8 mouse cellular contexts compared by ENCODE assay signal in genomic region chr7:73537228-73537627, GRCm38 (mm10). TPM values are rescaled to one million over a fixed set of nuclear protein-coding genes. Genes with fewer than 3 reads are reported as not detected.
DNase-seq lines count a peak whose midpoint lies in the region; ATAC-seq and TF ChIP-seq lines count a peak whose summit lies in the region.

No protein-coding gene starts in this region.

- H3K36me3 ChIP-seq in heart, embryonic 14.5 days (ENCODE audit: control insufficient read depth, insufficient read depth, low read length) = peaks cover 36% of the 10 kb centered on the region
- H3K36me3 ChIP-seq in G1E (replicated peaks) = peaks cover 32% of the 10 kb centered on the region
- H3K36me3 ChIP-seq in forebrain, postnatal 0 days (ENCODE audit: insufficient read depth) = no peaks in the 10 kb centered on the region

- peak overlapping the region; percentile 80 for H3K9ac ChIP-seq in heart, embryonic 14.5 days (ENCODE audit: low read length)
- H3K9ac ChIP-seq in forebrain, postnatal 0 days = peak overlapping the region; percentile 63

- peak overlapping the region; percentile 43 to 49 for H3K4me3 ChIP-seq in heart, embryonic 14.5 days (ENCODE audit: control insufficient read depth in 1 of 2, insufficient read depth in 1 of 2, low read depth in 1 of 2, low read length in 2 of 2)
- H3K4me3 ChIP-seq in G1E (ENCODE audit: low read depth, low read length) = peak overlapping the region; percentile 68
- H3K4me3 ChIP-seq in forebrain, postnatal 0 days (ENCODE audit: low read depth, low read length) = peak overlapping the region; percentile 49

- no peak for TF ChIP-seq CTCF in G1E (IDR thresholded peaks at IDR 0.05; ENCODE audit: low read depth, low read length)
- TF ChIP-seq CTCF in forebrain, postnatal 0 days (IDR thresholded peaks at IDR 0.05; ENCODE audit: low read depth) = no peak

- no peaks in the 10 kb centered on the region for H3K9me3 ChIP-seq in heart, embryonic 14.5 days (ENCODE audit: control insufficient read depth, low read length)
- H3K9me3 ChIP-seq in G1E (replicated peaks) = no peaks in the 10 kb centered on the region
- H3K9me3 ChIP-seq in forebrain, postnatal 0 days (ENCODE audit: low read length) = no peaks in the 10 kb centered on the region

- peaks cover 3 to 43% of the 10 kb centered on the region in 2 experiments for H3K4me1 ChIP-seq in heart, embryonic 14.5 days (ENCODE audit: control insufficient read depth in 2 of 2, insufficient read depth in 2 of 2, low read length in 2 of 2)
- H3K4me1 ChIP-seq in G1E (ENCODE audit: insufficient read depth, low read depth, low read length) = peaks cover 41% of the 10 kb centered on the region
- H3K4me1 ChIP-seq in forebrain, postnatal 0 days (ENCODE audit: insufficient read depth) = peaks cover 11% of the 10 kb centered on the region

- WGBS in heart, embryonic 14.5 days = 13% methylated on average over 10 of the region's 10 CpGs
- WGBS in forebrain, postnatal 0 days = 11% methylated on average over 10 of the region's 10 CpGs

- H3K27me3 ChIP-seq in heart, embryonic 14.5 days (ENCODE audit: control insufficient read depth, insufficient read depth, low read length) = no peaks in the 10 kb centered on the region
- no peaks in the 10 kb centered on the region for H3K27me3 ChIP-seq in G1E (ENCODE audit: insufficient read depth, low read length)
- H3K27me3 ChIP-seq in forebrain, postnatal 0 days (ENCODE audit: insufficient read depth, low read length) = no peaks in the 10 kb centered on the region

- ATAC-seq in heart, embryonic 14.5 days (ENCODE audit: insufficient number of reproducible peaks, insufficient read depth, low FRiP score, low read depth) = no peak
- no peak for ATAC-seq in G1E (ENCODE audit: extremely low read depth, insufficient number of reproducible peaks, low FRiP score, poor library complexity, severe bottlenecking)
- peak; percentile 9; the same call in 1 of the 2 replicates for ATAC-seq in forebrain, postnatal 0 days
- ATAC-seq in megakaryocyte, adult 5-6 weeks (ENCODE audit: poor library complexity, severe bottlenecking) = 0 out of 2 replicates have a peak, but pooled peaks have one; percentile 1
- ATAC-seq in activated CD4-positive, CD25-positive, alpha-beta regulatory T cell, adult 4 months = no peak

- no peak for DNase-seq in heart, postnatal 4 days
- DNase-seq in G1E (ENCODE audit: low spot score) = no peak
- no peak for DNase-seq in forebrain, postnatal 0 days
- no peak for DNase-seq in spleen, adult 12 weeks (ENCODE audit: low spot score)
- DNase-seq in thymus, postnatal 0 days (ENCODE audit: low spot score) = no peak

- peak overlapping the region; percentile 76 for H3K4me2 ChIP-seq in heart, embryonic 14.5 days (ENCODE audit: low read length)
- peak overlapping the region; percentile 63 for H3K4me2 ChIP-seq in forebrain, postnatal 0 days (ENCODE audit: low read depth)

- H3K27ac ChIP-seq in heart, embryonic 14.5 days (replicated peaks in 1 of 2; ENCODE audit: control insufficient read depth in 1 of 2, insufficient read depth in 1 of 2, low read depth in 2 of 2, low read length in 2 of 2) = peak overlapping the region; percentile 86 to 87
- H3K27ac ChIP-seq in forebrain, postnatal 0 days (ENCODE audit: low read depth, low read length) = peak overlapping the region; percentile 91

RNA-seq across cellular contexts. Expression of gene Chd2, which starts 4.4 kb away (rescaled TPM):
- polyA plus RNA-seq in heart, embryonic 14.5 days (2014; fragmentation: Nextera tagmentation; extraction: Ambion mirVana) = 46.9 and 53.0 TPM in 2 replicates
- total RNA-seq in heart, postnatal 4 days (2021) = 10 to 100 TPM; 57.3 to 61.0 TPM
- 217 and 257 TPM in 2 replicates for total RNA-seq in G1E (2014; fragmentation: Nextera tagmentation)
- 83.7 and 125 TPM in 2 replicates for total RNA-seq in G1E (2017)
- polyA plus RNA-seq in G1E (2012) = 57.8 and 76.7 TPM in 2 replicates
- 31.9 and 53.9 TPM in 2 replicates for total RNA-seq in forebrain, postnatal 0 days (2014; rRNA removed)
- 20.2 and 32.0 TPM in 2 replicates for polyA plus RNA-seq in forebrain, postnatal 0 days (2015; fragmentation: Nextera tagmentation; extraction: Ambion mirVana)
- 51.4 and 54.4 TPM in 2 replicates for total RNA-seq in megakaryocyte, adult 5-6 weeks (2015)
- 88.6 and 119 TPM in 2 replicates for total RNA-seq in megakaryocyte, adult 5-6 weeks (2017)
- 100 to 1,000 TPM; 136 to 151 TPM for polyA plus RNA-seq in activated CD4-positive, CD25-positive, alpha-beta regulatory T cell, adult 4 months (2017; shearing (Covaris generic))
- 52.6 and 64.2 TPM in 2 replicates for polyA plus RNA-seq in thymus, postnatal 0 days (2015; fragmentation: Nextera tagmentation; extraction: Ambion mirVana)

Comparison
In these comparisons a context has a peak if more than half of its experiments do, and no peak if none do; other contexts are left out.
1. ATAC-seq: peak in forebrain, postnatal 0 days (single experiment) and megakaryocyte, adult 5-6 weeks (single experiment); none in heart, embryonic 14.5 days (single experiment), G1E (single experiment) and activated CD4-positive, CD25-positive, alpha-beta regulatory T cell, adult 4 months (single experiment).
2. Peak in every context shown above with its lines, with median percentiles within 50 percentile points of each other: H3K4me3 ChIP-seq.